Mouse (Mus musculus) neural tube, embryonic 15.5 days (tissue): ENCODE measurements around the gene Ripk1. TPM values are rescaled to one million over a fixed set of nuclear protein-coding genes. Genes with fewer than 3 reads are reported as not detected.

Experiments
- ATAC-seq: fragments of 200-750 bp; cut with Nextera tagmentation; 2 replicates; pipeline ENCODE4 v1.8.0; 2017; ENCODE audit warnings: mild to moderate bottlenecking, moderate TSS enrichment, moderate library complexity; ENCODE audit not compliant: low FRiP score
- H3K27ac ChIP-seq: fragments of 300-500 bp; sonication (generic); replicated peaks from 2 replicates; pipeline ENCODE4 v1.5.1; 2015; ENCODE audit warnings: mild to moderate bottlenecking, inconsistent platforms
- H3K27me3 ChIP-seq: fragments of 300-500 bp; sonication (generic); replicated peaks from 2 replicates; pipeline ENCODE4 v1.6.1; 2015; ENCODE audit warnings: inconsistent platforms
- H3K36me3 ChIP-seq: fragments of 300-500 bp; sonication (generic); 2 replicates; pipeline ENCODE4 v1.6.1; 2015; ENCODE audit warnings: inconsistent platforms
- H3K4me1 ChIP-seq: fragments of 300-500 bp; sonication (generic); 2 replicates; pipeline ENCODE4 v1.6.1; 2015; ENCODE audit warnings: inconsistent platforms
- H3K4me2 ChIP-seq: fragments of 300-500 bp; sonication (generic); 2 replicates; pipeline ENCODE4 v1.6.1; 2015; ENCODE audit warnings: inconsistent platforms, mild to moderate bottlenecking, moderate library complexity
- H3K4me3 ChIP-seq: fragments of 300-500 bp; sonication (generic); replicated peaks from 2 replicates; pipeline ENCODE4 v1.5.1; 2015; ENCODE audit warnings: mild to moderate bottlenecking, inconsistent platforms
- H3K9ac ChIP-seq: fragments of 300-500 bp; sonication (generic); replicated peaks from 2 replicates; pipeline ENCODE4 v1.6.1; 2015; ENCODE audit warnings: mild to moderate bottlenecking, inconsistent platforms
- H3K9me3 ChIP-seq: fragments of 300-500 bp; sonication (generic); replicated peaks from 2 replicates; pipeline ENCODE4 v1.6.1; 2016; ENCODE audit warnings: inconsistent platforms
- whole genome bisulfite sequencing: fragments of 180-500 bp; shearing (Covaris S2); methylation state at CpG from one replicate; pipeline ENCODE4 v1.1.7; 2015; ENCODE audit warnings: mixed read lengths; 5-methylcytosine and 5-hydroxymethylcytosine counted together
- polyA plus RNA-seq: library from polyadenylated mRNA; unstranded; fragments of >200 nt; fragmentation: Nextera tagmentation; extraction: Ambion mirVana; gene quantifications from 2 replicates; pipeline ENCODE4 v1.2.1, GENCODE M21; 2015

Gene Ripk1
- 6.7 and 8.9 TPM in 2 replicates for polyA plus RNA-seq

- Histone ChIP-seq H3K27ac (peak within 1 kb of the TSS; percentile 91), H3K9ac (peak within 1 kb of the TSS; percentile 93), H3K4me3 (peak within 1 kb of the TSS; percentile 81), H3K27me3 (no peaks in the 10 kb centered on the region), H3K36me3 (peaks cover 3% of the 10 kb centered on the region; the same call in 1 of the 2 replicates), H3K9me3 (no peaks in the 10 kb centered on the region), H3K4me1 (peaks cover 19% of the 10 kb centered on the region), H3K4me2 (peak within 1 kb of the TSS; percentile 69)
- under 1% methylated on average over 92 of the region's 92 CpGs for WGBS
- ATAC-seq, result peak; percentile 98
These were observed at the start of gene Ripk1, which contains the start of gene Serpinb6a for GRCm38 (mm10) chr13:34002058-34003006. Gene Ripk1, plus strand, starts transcription at chr13:34002363. Gene Serpinb6a, minus strand, starts transcription at chr13:34002794.

- 87% methylated on average over 2 of the region's 2 CpGs for WGBS
- Histone ChIP-seq H3K4me1 (no peaks in the 10 kb centered on the region), H3K27me3 (no peaks in the 10 kb centered on the region), H3K4me3 (no peak overlapping the region), H3K4me2 (no peak overlapping the region), H3K9me3 (no peaks in the 10 kb centered on the region), H3K9ac (no peak overlapping the region), H3K27ac (no peak overlapping the region), H3K36me3 (no peaks in the 10 kb centered on the region)
- no peak for ATAC-seq
These were observed 49.2 kb upstream of the Ripk1 start for GRCm38 (mm10) chr13:33952947-33953346.

- H3K27ac ChIP-seq, result no peak overlapping the region
- no peak overlapping the region for H3K4me3 ChIP-seq
- H3K4me2 ChIP-seq, result no peak overlapping the region
- no peaks in the 10 kb centered on the region for H3K9me3 ChIP-seq
- no peak overlapping the region for H3K9ac ChIP-seq
- peak; percentile 72; the same call in 1 of the 2 replicates for ATAC-seq
- no peaks in the 10 kb centered on the region for H3K4me1 ChIP-seq
- H3K36me3 ChIP-seq, result no peaks in the 10 kb centered on the region
- 43% methylated on average over 6 of the region's 6 CpGs for WGBS
- no peaks in the 10 kb centered on the region for H3K27me3 ChIP-seq
These were observed 45.4 kb upstream of the Ripk1 start for GRCm38 (mm10) chr13:33956571-33957421.

GRCm38 (mm10) chr13:33959771-33960170 lies 42.4 kb upstream of the Ripk1 start:
- no peak for ATAC-seq
- WGBS, result 96% methylated on average over 2 of the region's 2 CpGs
- Histone ChIP-seq H3K36me3 (no peaks in the 10 kb centered on the region), H3K9ac (no peak overlapping the region), H3K27ac (no peak overlapping the region), H3K4me2 (no peak overlapping the region), H3K27me3 (no peaks in the 10 kb centered on the region), H3K9me3 (no peaks in the 10 kb centered on the region), H3K4me1 (no peaks in the 10 kb centered on the region; the same call in 1 of the 2 replicates), H3K4me3 (no peak overlapping the region)

- Histone ChIP-seq H3K27me3 (no peaks in the 10 kb centered on the region), H3K4me1 (no peaks in the 10 kb centered on the region; the same call in 1 of the 2 replicates), H3K4me2 (peak within 1 kb of the TSS; percentile 85), H3K27ac (peak within 1 kb of the TSS; percentile 85), H3K36me3 (no peaks in the 10 kb centered on the region), H3K9ac (peak within 1 kb of the TSS; percentile 44), H3K9me3 (no peaks in the 10 kb centered on the region), H3K4me3 (peak within 1 kb of the TSS; percentile 56)
- WGBS, result 2% methylated on average over 22 of the region's 22 CpGs
- ATAC-seq, result peak; percentile 91
These were observed 37.7 kb upstream of the Ripk1 start, which contains the start of gene Nqo2 for GRCm38 (mm10) chr13:33964206-33965046. Gene Nqo2, plus strand, starts transcription at chr13:33964687.

GRCm38 (mm10) chr13:33965056-33966024 lies 36.8 kb upstream of the Ripk1 start:
- Histone ChIP-seq H3K27ac (peak overlapping the region; percentile 85), H3K4me3 (peak overlapping the region; percentile 56), H3K4me1 (no peaks in the 10 kb centered on the region; the same call in 1 of the 2 replicates), H3K9me3 (no peaks in the 10 kb centered on the region), H3K36me3 (no peaks in the 10 kb centered on the region), H3K4me2 (peak overlapping the region; percentile 85), H3K9ac (peak overlapping the region; percentile 44), H3K27me3 (no peaks in the 10 kb centered on the region)
- WGBS, result 31% methylated on average over 14 of the region's 14 CpGs
- ATAC-seq, result peak; percentile 42

GRCm38 (mm10) chr13:33966025-33966412 lies 36.1 kb upstream of the Ripk1 start:
- H3K9ac ChIP-seq, result no peak overlapping the region
- no peak overlapping the region for H3K4me3 ChIP-seq
- H3K36me3 ChIP-seq, result no peaks in the 10 kb centered on the region
- no peaks in the 10 kb centered on the region for H3K9me3 ChIP-seq
- 76% methylated on average over 4 of the region's 4 CpGs for WGBS
- no peak overlapping the region for H3K27ac ChIP-seq
- H3K4me2 ChIP-seq, result peak overlapping the region; percentile 85; the same call in 1 of the 2 replicates
- no peaks in the 10 kb centered on the region; the same call in 1 of the 2 replicates for H3K4me1 ChIP-seq
- no peaks in the 10 kb centered on the region for H3K27me3 ChIP-seq
- ATAC-seq, result no peak

- Histone ChIP-seq H3K27ac (no peak overlapping the region), H3K4me1 (no peaks in the 10 kb centered on the region; the same call in 1 of the 2 replicates), H3K36me3 (no peaks in the 10 kb centered on the region), H3K4me2 (no peak overlapping the region), H3K9ac (no peak overlapping the region), H3K4me3 (no peak overlapping the region), H3K9me3 (no peaks in the 10 kb centered on the region), H3K27me3 (no peaks in the 10 kb centered on the region)
- no peak for ATAC-seq
These were observed 35.6 kb upstream of the Ripk1 start for GRCm38 (mm10) chr13:33966574-33966973.

- no peaks in the 10 kb centered on the region for H3K9me3 ChIP-seq
- no peak overlapping the region for H3K27ac ChIP-seq
- H3K4me3 ChIP-seq, result no peak overlapping the region
- H3K9ac ChIP-seq, result no peak overlapping the region
- ATAC-seq, result no peak
- H3K36me3 ChIP-seq, result 0 out of 2 replicates have a peak, but pooled peaks cover 5% of the 10 kb centered on the region
- no peak overlapping the region for H3K4me2 ChIP-seq
- WGBS, result 85% methylated on average over 5 of the region's 5 CpGs
- H3K4me1 ChIP-seq, result no peaks in the 10 kb centered on the region
- H3K27me3 ChIP-seq, result no peaks in the 10 kb centered on the region
These were observed 12.5 kb upstream of the Ripk1 start for GRCm38 (mm10) chr13:33989625-33990024.

- WGBS, result 32% methylated on average over 1 of the region's 1 CpGs
These were observed 7.0 kb upstream of the Ripk1 start for GRCm38 (mm10) chr13:33995197-33995596.

More at GRCm38 (mm10) chr13:33995197-33995596, 7.0 kb upstream of the Ripk1 start:
- ATAC-seq, result no peak
- Histone ChIP-seq H3K4me2 (no peak overlapping the region), H3K36me3 (peaks cover 8% of the 10 kb centered on the region; the same call in 1 of the 2 replicates), H3K9me3 (no peaks in the 10 kb centered on the region), H3K4me1 (no peaks in the 10 kb centered on the region), H3K4me3 (no peak overlapping the region), H3K27ac (no peak overlapping the region), H3K27me3 (no peaks in the 10 kb centered on the region), H3K9ac (no peak overlapping the region)
